Mouse (Mus musculus): ENCODE measurements around the gene Tmtc1.

Gene Tmtc1

DNA sequence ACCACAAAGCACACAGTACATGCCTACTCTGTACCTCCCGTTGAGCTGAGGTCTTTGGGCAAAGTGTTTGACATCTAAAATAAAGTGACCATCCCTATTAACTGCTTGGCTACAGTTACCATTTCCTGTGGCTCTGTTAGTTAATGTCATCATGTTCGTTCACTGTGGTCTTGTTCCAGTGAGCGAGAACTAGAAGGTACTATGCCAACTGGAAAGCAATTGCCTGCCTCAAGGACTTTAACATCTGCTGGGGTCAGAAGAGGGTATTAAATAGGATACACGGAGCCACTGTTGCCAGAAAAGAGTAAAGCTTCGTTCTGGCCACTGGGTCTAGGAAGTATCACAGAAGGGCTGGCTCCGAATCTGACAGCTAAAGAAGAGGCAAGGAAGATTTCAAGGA, 23.8 kb downstream of the Tmtc1 start:
- no peak for DNase-seq (ENCODE audit: low spot score in 2 of 2)

DNA sequence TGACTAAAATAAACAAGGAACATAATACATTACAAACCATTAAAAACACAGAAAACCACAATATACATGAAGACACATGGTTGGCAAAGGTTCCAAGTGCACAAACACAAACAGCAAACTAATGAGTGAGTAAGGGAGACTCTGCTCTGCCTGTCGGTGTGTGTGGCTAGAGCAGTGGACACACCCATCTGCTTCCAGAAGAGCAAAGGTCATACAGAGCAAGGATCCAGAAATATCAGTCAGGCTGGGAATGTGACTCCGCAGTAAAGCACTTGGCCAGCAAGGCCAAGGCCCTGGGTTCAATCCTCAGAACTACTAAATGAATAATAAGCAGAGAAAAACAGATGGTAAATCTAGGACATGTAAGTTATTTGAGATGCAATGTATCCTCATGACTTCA, 27.6 kb downstream of the Tmtc1 start:
- no peak for DNase-seq (ENCODE audit: low spot score in 2 of 2)

DNA sequence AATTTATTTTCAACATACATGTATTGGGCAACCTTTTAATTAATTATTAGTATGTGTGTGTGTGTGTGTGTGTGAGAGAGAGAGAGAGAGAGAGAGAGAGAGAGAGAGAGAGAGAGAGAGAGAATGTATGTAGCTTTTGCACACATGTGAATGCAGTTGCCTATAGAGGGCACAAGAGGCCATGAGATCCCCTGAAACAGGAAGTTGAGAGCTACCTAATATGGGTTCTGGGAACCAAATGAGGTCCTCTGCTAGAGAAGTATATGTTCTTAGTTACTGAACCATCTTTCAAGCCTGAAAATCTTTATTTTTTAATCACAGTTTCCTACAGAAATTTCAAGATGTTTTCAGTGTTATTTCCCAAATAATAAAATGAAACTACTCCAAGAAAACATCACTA, 30.6 kb downstream of the Tmtc1 start:
- peak in 1 of 2 experiments; percentile 10 for DNase-seq (ENCODE audit: low spot score in 2 of 2)

DNA sequence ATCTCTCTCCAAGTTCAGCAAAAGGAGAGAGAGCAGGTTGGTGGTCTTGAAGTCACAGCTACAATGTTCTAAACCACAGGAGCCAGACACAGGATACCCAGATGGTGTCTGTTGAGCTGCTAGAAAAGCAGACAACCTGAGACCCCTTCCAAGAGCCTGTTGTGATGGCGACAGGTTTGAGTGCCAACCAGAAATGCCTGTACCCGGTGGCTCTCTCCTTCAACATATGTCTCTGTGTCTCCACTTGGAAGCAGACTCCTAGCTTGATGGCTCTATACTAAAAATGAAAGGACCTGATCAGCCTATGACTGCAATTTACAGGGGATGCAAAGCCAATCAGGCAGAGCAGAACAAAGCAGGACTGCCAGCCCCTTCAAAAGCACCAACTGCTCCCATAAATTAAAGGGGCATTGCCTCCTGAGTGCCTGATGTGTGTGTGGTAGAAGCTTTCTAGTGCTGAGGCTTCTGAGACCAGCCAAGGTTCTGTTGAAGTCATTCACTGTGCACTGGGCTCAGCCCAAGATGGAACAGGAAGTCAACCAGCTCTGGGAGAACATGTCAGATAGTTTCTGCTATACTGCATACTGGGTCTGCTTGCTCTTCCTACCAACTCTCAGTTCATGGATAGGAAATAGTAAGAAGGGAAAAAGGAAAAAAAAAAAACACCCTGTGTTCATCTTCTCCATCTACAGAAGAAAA, 37.2 kb downstream of the Tmtc1 start:
- DNase-seq (ENCODE audit: low spot score in 2 of 2) = no peak

DNA sequence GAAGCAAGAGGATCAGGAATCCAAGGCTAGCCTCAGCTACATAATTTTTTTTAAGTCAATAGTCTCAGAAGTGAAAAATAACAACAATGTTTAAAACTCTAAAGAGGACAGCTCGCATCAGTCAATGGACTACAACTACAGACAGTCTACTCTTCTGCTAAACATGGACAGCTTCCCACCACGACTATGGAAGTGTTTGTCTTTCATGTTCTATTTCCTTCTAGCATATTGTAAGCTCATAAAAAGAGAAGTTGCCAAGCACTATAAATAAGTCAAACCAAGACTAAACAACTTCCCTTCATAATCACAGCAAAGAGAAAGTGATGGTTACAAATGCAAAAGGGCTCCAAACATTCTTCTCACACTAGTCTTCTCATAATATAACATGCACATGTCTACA, 38.6 kb downstream of the Tmtc1 start:
- DNase-seq (ENCODE audit: low spot score in 2 of 2) = no peak

DNA sequence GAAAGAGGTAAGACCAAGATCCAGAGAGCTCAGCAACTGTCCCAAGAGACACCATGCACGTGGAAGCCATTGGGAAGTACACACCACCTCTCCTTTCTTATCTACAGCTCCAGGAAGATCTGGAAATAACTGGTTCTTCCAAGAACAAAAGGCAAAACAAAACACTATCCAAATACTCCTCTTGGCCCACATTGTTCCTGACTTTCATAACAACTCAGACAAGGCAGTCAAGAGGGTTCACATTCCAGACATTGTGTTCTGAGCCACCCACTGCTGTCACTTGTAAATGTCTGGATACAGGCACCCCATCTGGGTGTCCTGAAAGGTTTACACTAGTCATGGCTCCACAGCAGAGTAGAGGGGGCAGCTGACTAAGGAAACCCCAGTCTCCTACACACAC, 39.7 kb downstream of the Tmtc1 start:
- no peak for DNase-seq (ENCODE audit: low spot score in 2 of 2)

DNA sequence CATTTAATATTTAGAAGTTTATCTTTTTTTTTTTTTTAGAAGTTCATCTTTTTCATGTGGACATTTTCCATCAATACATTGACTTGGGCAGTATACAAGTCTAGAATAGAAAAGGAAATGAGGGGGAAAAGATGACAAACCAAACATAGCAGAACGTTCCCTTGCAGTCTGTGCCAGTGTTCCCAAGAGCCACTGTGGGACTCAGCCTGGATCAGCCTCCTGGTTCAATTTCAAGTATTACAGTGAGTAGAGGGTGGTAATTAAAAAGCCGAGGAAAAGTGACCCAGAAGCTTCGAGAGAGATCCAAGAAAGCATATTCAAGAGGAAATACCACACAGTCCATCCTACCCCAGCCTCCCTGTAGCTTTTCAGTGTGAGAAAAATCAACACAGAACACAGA, 40.4 kb downstream of the Tmtc1 start:
- DNase-seq (ENCODE audit: low spot score in 2 of 2) = no peak

DNA sequence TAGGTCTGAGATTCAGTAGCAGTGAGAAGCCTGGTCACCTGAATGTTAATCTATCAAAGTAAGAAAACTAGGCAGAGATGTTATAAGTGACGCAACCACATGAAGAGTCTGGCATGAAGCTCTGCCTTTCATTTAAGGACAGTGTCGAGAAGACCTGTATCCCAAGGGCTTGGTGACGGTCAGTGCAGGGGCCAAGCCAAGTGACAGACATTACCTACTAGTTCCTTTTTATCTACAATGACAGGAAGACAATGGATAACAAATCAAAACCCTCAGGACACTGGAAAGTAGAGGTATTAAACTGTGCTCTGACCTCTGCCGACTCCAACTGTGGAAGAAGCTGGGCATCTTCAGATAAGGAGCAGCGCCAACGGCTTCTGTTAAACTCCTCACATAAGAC, 43.2 kb downstream of the Tmtc1 start:
- no peak for DNase-seq (ENCODE audit: low spot score in 2 of 2)

DNA sequence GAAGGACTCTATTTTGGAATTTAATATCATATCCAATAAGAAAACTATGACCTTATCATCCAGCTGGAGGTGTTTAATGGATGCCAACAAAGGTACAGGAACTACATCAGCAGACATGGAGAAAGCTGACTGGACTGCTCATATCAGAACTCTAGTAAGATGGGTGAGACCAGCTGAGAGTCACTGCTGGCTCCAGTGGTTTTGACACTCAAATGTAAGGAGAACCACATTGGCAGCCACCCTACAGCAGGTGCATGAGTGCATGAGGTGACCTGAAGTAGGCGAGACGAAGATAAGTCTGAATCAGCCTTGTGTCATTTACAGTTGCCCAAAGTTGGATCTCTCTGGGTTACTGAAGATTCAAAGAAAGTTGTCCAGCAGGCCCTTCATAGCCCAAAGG, 44.6 kb downstream of the Tmtc1 start:
- DNase-seq (ENCODE audit: low spot score in 2 of 2) = no peak

DNA sequence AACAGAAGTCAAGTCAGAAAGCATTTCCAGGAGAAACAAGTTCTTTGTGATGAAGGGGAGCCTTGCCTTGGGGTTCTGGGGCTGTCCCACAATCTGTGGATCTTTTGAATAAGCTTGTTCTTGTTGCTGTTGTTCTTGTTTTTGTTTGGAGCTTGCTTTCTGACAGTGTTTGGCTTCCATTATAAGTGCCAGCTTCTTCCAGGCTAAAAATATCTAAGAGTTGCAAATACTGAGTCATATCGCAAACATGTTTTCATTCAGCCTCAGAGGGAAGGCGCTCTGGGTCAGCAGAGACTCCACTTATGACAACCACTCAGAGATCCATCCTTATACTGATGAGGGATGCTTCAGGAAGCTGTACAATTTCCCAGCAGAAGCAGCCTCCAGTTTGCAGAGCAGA, 45.3 kb downstream of the Tmtc1 start:
- DNase-seq (ENCODE audit: low spot score in 2 of 2) = no peak

DNA sequence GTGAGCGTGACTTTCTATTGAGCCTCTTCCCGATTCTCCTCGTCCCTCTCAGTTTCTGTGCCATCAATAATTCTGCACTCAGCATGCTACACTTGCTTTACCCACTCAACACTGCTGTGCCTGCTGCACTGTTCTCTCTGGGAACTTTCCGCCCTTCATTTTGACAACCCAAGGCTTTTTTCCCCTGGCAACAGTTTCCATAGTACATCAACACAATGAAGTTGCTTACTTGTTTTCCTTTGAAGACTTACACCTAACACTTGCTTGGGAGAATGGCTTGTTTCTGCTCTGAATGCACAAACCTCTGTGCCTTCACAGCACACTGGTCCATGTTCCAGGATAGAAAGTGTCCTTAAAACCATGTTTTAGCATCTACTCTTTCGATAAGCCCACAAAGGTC, 46.9 kb downstream of the Tmtc1 start:
- no peak for DNase-seq (ENCODE audit: low spot score in 2 of 2)

DNA sequence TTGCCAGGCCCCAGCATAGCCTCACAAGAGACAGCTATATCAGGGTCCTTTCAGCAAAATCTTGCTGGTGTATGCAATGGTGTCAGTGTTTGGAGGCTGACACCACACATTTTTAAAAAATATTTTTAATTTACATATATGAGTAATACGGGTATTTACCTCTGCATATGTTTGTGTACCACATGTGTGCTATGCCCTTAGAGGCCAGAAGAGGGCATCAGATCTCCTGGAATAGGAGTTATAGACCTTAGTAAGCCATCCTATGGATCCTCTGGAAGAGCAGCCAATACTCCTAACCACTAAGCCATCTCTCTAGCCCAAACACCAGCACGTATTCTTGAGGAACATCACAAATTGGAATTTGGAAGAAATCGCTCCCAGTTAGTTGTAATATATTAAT, 48.9 kb downstream of the Tmtc1 start:
- no peak for DNase-seq (ENCODE audit: low spot score in 2 of 2)

DNA sequence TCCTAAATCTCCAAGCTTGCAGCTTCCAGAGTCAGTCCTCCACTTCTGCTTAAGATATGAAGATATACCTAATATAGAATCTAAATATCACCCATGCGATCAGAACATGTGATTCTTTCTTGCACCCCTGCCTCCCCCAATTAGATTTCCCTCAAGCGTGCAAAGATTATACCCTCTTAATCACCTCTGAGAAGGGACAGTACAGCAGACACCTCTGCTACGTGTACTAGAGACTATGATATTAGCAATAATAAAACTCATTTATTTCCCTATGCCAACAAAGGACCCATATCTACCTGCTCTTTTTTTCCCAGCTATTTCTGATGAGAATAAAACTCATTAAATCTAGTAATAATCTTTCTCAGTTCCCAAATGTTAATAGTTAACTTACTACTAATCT, 49.9 kb downstream of the Tmtc1 start:
- no peak for DNase-seq (ENCODE audit: low spot score in 2 of 2)

DNA sequence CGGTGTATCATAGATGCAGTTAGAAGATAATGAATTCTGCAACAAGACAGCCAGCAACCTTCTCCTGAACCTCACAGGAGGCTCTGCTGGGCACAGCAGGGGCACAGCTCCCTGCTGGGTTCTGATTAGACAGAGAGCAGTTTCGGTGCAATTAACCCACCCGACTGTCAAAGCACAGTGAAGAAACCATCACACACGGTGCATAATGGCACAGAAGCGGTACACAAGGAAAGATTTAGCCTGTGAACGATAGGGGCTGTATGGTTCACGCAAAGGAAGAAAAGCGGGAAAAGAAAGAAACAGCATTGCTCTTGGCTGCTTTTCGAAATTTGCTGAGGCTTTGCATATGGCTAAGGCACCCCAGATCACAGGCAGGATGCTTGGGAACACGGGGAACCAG, 52.0 kb downstream of the Tmtc1 start:
- no peak for DNase-seq (ENCODE audit: low spot score in 2 of 2)

DNA sequence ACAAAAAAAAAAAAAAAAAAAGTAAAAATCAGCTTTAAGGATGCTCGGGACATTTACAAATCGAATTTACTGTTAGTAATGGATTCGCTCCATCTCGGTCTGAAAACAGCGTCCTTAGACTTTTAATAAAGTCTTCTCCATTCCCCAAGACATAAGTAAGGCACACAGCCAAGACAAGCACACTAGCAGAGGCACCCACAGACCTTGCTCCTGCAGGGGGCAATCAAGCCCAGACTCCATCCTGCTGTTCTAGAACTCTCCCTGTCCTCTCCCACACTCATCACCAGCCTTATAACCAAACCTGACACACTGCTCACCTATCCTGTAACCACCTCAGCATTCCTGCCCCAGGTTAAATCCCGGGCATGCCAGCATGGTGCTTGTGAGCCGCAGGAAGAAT, 52.9 kb downstream of the Tmtc1 start:
- DNase-seq (ENCODE audit: low spot score in 2 of 2) = no peak

DNA sequence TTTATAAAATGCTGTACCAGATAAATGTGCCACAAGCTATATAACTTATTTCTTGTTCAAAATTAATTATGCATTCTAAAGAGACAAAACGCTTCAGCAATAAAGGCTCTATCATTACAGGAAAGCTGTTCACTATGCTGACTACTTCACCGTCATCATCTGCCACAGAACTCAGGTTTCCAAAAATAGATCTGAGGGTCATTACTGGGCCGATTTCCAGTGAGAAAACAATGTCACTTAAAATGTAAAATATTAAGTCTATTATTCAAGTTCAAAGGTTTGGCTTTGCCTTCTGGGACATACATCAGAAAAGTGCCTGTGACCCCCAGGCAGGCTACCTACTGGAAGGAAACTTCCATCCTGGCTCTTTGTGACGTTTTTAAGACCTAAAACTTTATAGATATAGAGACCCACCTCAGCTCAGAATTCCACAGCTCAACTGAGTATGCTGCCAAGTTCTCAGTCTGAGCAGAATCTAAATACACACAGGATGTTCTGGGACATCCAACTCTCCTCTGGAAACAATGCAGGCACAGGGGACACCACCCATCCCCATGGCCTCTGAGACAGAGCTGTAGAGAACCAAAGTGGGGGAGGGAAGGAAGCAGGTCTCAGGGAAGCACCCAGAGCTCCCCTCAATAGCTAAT, 53.4 kb downstream of the Tmtc1 start:
- DNase-seq (ENCODE audit: low spot score in 2 of 2) = no peak

DNA sequence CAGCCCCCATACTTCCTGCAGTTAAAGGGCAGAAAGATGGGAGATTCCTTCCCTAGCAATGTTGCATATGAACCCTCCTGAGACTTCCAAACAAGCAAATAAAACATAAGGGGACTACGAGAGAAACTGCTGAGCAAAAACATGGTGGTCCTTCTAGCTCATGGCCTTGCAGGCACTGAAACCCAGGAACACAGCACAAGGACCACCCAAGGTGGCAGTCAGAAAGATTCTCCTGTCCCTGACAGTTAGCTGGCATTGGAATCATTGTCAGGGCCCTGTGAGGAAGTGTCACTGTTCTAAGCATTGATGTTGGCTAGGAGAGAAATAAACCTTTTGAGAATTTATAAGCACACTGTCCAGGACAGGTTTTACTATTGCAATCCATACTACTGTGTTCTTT, 56.2 kb downstream of the Tmtc1 start:
- DNase-seq (ENCODE audit: low spot score in 2 of 2) = no peak

DNA sequence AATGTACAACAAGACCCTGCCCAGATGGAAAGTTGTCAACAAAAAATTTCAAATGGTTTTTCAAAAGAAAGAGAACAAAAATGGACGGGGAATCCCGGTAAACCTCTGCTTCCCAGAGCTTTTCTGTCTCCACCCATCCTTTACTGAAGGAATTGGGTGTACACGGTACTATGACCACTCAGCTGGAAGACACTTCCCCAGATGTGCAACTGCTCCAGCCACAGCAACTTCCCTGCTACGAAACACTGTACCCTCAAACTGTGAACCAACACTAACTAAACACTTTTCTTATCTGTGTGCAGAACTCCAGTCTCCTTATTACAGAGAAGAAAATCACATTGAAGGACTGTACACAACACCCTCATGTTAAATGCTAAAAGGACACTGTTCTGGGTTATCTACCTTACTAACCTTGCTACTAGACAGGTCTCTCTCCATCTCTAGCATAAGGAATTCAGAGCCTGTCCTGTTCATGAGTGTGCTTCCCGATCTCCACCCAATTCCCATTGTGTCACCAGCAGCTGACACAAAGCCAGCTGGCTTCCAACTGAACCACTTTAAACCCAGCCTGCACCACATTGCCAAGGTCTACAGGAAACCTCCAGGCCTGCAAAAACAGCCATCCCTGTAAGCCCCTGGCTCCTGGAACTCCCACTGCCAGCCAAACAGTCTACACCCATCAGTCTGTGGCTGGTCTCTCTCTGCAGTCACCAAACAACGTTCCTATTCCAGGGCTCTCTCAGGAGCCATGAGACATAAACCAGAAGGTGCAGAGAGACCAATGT, 59.9 kb downstream of the Tmtc1 start:
- DNase-seq (ENCODE audit: low spot score in 2 of 2) = no peak

DNA sequence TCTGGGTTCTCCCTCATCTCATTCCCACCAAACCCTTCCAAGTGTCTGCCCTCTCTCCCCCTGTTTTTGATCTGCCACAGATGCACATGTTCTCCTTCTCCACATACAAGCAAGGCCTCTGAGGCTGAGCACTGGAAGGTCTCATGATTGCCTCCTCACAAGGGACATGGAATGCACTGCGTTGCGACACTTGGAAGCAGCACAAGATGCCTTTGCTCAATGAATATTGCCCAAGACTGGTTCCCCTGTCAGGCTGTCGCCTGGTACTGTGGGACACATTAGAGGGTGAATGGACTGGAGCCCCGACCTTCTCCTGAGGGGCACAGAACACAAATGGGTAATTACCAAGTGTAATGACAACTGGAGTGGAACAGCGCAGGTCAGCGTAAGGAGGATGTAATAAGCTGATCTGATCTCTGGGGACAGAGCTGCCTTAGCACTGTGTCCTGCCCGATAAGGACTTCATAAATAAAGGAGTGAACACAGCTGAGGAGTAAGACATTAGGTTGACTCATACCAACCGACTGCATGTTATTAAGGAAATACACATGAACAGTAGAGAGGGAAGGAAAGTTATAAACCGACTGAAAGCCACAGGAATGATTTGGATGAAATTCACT, 62.9 kb downstream of the Tmtc1 start:
- no peak for DNase-seq (ENCODE audit: low spot score in 2 of 2)

DNA sequence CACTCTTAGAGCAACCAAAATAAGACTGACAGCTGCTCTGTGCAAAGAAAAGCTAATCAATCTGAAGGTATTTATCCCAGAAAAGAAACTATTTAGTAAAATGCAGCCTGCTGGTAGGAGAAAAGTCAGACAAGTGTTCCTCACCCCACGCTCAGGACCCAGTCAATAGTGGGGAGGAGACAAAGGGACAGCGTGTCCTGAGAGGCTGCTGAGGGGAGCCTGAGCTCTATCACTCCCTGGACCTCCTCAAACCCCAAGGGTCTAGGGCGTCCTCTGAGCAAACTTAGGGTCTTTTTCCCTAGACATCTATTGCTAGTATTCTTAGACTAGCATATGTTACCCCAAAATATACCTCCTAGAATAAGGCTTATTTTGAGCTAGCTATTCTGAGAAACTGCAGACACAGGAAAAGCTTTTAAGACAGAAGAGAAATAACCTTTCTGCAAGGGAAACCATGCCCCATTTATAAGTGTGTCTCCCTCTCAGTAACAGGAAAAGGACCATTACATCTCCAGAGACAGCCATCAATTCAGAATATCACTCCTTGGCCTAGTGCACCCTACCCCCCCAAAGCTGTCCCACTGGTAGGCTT, 68.5 kb downstream of the Tmtc1 start:
- DNase-seq (ENCODE audit: low spot score in 2 of 2) = no peak

DNA sequence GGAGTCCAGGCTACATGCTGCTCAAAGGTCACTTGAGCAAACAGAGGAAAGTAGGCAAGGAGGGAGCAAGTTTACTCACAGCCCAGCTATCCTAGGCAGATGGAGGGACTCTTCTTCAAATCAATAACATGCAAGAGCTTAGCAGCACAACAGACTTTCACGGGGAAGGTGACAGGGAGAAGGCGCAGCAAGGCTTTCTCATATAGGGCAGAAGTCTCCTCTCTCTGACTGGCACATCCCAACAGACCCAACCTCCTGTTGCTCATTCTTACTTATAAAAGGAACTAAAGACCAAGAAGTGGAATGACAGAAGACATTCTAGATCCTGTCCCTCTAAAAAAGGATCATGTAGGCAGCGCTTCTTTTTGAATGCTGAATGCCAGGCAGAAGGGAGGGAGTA, 69.2 kb downstream of the Tmtc1 start:
- DNase-seq (ENCODE audit: low spot score in 2 of 2) = no peak

DNA sequence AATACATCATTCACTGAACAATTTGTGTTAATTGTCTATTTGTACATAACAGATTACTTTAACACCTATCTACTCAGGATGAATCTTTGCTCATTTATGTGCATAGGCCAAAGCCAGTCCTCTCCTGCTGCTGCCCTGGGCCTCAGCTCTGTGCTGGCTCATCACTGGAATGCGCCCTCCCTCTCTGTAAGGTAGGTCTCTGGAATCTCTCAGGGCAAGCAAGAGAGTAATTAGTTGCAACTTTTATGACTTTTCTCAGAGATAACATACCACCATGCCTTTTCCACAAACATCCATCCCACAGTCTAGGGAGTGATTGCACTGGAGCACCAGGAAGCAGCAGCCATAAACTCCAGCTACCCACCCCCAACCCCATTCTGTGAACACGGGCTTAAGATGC, 70.7 kb downstream of the Tmtc1 start:
- no peak for DNase-seq (ENCODE audit: low spot score in 2 of 2)
